Mouse (Mus musculus) hindbrain, embryonic 12.5 days (tissue): ENCODE measurements around the gene Ap5z1. TPM values are rescaled to one million over a fixed set of nuclear protein-coding genes. Genes with fewer than 3 reads are reported as not detected.

ENCODE experiments used
- ATAC-seq: fragments of 200-750 bp; cut with Nextera tagmentation; 2 replicates; pipeline ENCODE4 v1.8.0; 2017; ENCODE audit warnings: moderate TSS enrichment; ENCODE audit not compliant: low FRiP score
- H3K27ac ChIP-seq: fragments of 300-500 bp; sonication (generic); 2 replicates; pipeline ENCODE4 v1.5.1; 2016; ENCODE audit warnings: mild to moderate bottlenecking
- H3K27me3 ChIP-seq: fragments of 300-500 bp; sonication (generic); 2 replicates; pipeline ENCODE4 v1.6.1; 2016; ENCODE audit warnings: mild to moderate bottlenecking
- H3K36me3 ChIP-seq: fragments of 300-500 bp; sonication (generic); 2 replicates; pipeline ENCODE4 v1.6.1; 2016; ENCODE audit warnings: mild to moderate bottlenecking
- H3K4me1 ChIP-seq: fragments of 300-500 bp; sonication (generic); 2 replicates; pipeline ENCODE4 v1.6.1; 2016
- H3K4me2 ChIP-seq: fragments of 300-500 bp; sonication (generic); replicated peaks from 2 replicates; pipeline ENCODE4 v1.6.1; 2016; ENCODE audit warnings: mild to moderate bottlenecking
- H3K4me3 ChIP-seq: fragments of 300-500 bp; sonication (generic); 2 replicates; pipeline ENCODE4 v1.5.1; 2016; ENCODE audit warnings: mild to moderate bottlenecking
- H3K9ac ChIP-seq: fragments of 300-500 bp; sonication (generic); 2 replicates; pipeline ENCODE4 v1.6.1; 2016; ENCODE audit warnings: mild to moderate bottlenecking, moderate library complexity
- H3K9me3 ChIP-seq: fragments of 300-500 bp; sonication (generic); replicated peaks from 2 replicates; pipeline ENCODE4 v1.6.1; 2016; ENCODE audit warnings: mild to moderate bottlenecking
- WGBS: fragments of 180-500 bp; shearing (Covaris S2); methylation state at CpG from one replicate; pipeline ENCODE4 v1.1.7; 2016; 5-methylcytosine and 5-hydroxymethylcytosine counted together
- polyA plus RNA-seq: library from polyadenylated mRNA; unstranded; fragments of >200 nt; fragmentation: Nextera tagmentation; extraction: Ambion mirVana; gene quantifications from 2 replicates; pipeline ENCODE4 v1.2.1, GENCODE M21; 2016

Ap5z1 gene
- polyA plus RNA-seq, 1 experiment from 2014 or later = 15.6 TPM

DNA sequence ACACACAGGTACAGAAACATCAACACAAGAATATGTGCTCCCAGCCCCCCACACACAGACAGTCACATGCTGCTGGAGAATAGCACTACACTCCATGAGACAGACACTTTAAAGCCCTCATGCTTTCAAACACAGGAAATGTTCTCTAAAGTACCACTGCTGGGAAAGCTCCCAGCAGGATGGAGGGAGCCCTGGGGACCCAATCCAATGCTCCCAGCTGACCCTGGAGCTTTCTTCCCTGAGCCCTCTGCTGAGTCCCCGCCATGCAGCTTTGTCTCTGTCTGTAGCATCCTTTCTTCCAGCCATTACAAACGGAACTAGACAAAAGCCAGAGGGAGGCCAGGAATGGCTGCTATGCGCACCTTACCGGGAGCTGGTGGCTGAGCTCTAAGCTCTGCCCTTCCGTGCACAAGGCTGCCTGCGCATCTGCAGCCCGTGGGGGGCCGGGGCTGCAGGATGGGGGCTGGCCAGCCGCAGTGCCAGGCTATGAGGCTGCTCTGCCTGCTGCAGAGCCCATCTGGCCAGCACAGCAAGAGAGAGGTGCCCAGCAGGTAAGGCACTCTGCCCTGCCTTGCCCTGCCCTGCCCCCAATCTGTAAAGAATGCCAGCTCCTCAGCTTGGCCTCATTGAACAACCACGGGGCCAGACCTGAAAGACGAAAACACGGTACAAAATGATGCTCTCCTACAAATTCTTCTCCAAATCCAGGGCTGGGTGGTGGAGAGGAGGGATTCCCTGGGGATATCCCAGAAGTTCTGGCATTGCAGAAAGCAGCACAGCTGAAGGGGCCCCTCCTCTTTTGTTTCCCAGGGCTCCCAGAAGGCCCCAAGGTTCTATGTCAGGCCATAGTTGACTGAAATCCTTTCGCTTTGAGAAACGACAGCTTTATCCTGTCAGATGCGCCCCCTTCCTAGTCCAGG lies 45.7 kb downstream of the Ap5z1 start:
- H3K36me3 ChIP-seq = no peaks in the 10 kb centered on the region
- peak overlapping the region; percentile 39; the same call in 1 of the 2 replicates for H3K9ac ChIP-seq
- no peak for ATAC-seq
- no peak overlapping the region for H3K4me3 ChIP-seq
- 0 out of 2 replicates have a peak, but pooled peaks cover 5% of the 10 kb centered on the region for H3K27me3 ChIP-seq
- WGBS = 12% methylated on average over 15 of the region's 15 CpGs
- no peaks in the 10 kb centered on the region for H3K9me3 ChIP-seq
- H3K4me2 ChIP-seq = peak overlapping the region; percentile 39
- peak overlapping the region; percentile 45 for H3K27ac ChIP-seq
- peaks cover 13% of the 10 kb centered on the region for H3K4me1 ChIP-seq

DNA sequence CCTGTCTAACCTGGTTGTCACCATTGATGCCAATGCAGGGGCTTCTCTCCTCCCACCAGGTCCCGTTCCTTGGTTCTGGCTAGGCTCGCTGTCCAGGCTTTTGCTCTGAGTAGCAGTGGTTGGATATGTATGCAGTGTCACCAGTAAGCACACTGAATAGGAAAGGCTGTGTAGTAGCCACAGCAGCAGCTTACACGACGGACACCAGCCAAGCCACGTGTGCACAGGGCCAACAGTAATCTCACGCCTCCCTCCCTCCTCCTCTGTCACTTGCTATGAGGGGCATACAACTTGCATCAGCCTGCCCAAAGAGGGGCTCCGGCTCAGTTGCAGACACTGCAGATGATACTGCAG lies 46.3 kb downstream of the Ap5z1 start:
- H3K9ac ChIP-seq = no peak overlapping the region
- H3K4me1 ChIP-seq = peaks cover 13% of the 10 kb centered on the region
- H3K27me3 ChIP-seq = 0 out of 2 replicates have a peak, but pooled peaks cover 5% of the 10 kb centered on the region
- WGBS = 58% methylated on average over 7 of the region's 7 CpGs
- no peaks in the 10 kb centered on the region for H3K36me3 ChIP-seq
- ATAC-seq = no peak
- no peaks in the 10 kb centered on the region for H3K9me3 ChIP-seq
- no peak overlapping the region for H3K27ac ChIP-seq
- no peak overlapping the region for H3K4me2 ChIP-seq
- H3K4me3 ChIP-seq = no peak overlapping the region

DNA sequence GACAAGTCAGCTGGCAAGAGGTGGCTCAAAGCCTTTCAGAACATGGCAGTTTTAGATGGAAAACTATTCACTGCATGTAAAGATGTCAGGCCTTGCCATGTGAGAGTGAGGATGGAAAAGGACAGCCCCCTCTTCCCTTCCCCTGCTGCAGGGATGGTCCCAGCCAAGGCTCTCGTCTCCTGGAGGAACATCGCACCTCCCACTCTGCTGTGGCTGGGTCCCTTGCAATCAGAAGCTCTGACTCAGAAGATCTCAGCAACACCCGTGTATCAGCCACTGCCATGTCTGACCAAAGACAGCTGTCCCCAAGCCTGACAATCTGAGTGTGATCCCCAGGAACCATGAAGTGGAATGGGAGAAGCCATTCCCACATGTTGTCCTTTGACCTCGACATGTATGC lies 48.4 kb downstream of the Ap5z1 start:
- Histone ChIP-seq H3K27ac (no peak overlapping the region), H3K27me3 (0 out of 2 replicates have a peak, but pooled peaks cover 5% of the 10 kb centered on the region), H3K4me3 (no peak overlapping the region), H3K4me1 (peaks cover 13% of the 10 kb centered on the region), H3K9me3 (no peaks in the 10 kb centered on the region), H3K4me2 (no peak overlapping the region), H3K36me3 (no peaks in the 10 kb centered on the region), H3K9ac (no peak overlapping the region)
- no peak for ATAC-seq
- 81% methylated on average over 4 of the region's 4 CpGs for WGBS

DNA sequence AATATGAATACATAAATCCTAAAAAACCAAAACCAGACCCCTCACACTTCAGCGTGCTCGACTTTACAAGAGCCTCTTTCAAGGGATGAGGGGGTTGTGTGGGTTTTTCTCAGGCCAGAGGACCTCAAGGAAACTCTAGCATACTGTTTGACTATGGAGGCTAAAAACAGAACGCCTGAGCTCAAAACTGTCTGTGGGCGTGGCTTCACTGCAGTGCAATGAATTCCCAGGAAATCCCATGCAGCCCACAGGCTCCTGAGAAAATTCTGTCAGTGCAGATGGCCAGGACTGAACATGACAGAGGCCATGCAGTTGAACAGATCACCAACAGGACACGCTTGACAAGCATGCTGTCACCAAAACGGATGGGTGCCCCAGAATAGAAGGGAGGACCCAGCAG lies 55.2 kb downstream of the Ap5z1 start:
- no peaks in the 10 kb centered on the region for H3K4me1 ChIP-seq
- no peaks in the 10 kb centered on the region for H3K36me3 ChIP-seq
- no peak overlapping the region for H3K4me3 ChIP-seq
- no peak overlapping the region for H3K4me2 ChIP-seq
- H3K9me3 ChIP-seq = no peaks in the 10 kb centered on the region
- no peak overlapping the region for H3K27ac ChIP-seq
- no peak for ATAC-seq
- H3K9ac ChIP-seq = no peak overlapping the region
- no peaks in the 10 kb centered on the region for H3K27me3 ChIP-seq
- 63% methylated on average over 6 of the region's 6 CpGs for WGBS

DNA sequence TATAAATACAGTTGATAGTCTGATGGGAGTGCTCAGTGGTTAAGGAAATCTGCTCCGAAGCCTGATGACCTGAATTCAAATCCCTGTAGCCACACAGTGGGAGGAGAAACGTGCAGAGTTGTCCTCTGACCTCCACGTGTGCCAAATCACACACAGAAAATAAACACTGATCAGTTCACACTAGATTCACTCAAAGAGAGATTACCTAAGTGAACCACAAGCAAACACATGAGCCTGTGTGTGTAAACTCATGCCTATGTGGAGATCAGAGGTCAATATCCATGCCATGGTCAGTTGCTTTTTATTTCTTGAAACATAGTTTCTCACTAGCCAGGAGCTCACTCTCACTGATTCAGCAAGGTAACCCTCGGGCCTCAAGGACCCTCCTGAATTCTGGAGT lies 56.6 kb downstream of the Ap5z1 start:
- Histone ChIP-seq H3K27me3 (no peaks in the 10 kb centered on the region), H3K27ac (no peak overlapping the region), H3K4me2 (no peak overlapping the region), H3K9me3 (no peaks in the 10 kb centered on the region), H3K4me3 (no peak overlapping the region), H3K9ac (no peak overlapping the region), H3K36me3 (no peaks in the 10 kb centered on the region), H3K4me1 (no peaks in the 10 kb centered on the region)
- no peak for ATAC-seq
- WGBS = 88% methylated on average over 4 of the region's 4 CpGs

DNA sequence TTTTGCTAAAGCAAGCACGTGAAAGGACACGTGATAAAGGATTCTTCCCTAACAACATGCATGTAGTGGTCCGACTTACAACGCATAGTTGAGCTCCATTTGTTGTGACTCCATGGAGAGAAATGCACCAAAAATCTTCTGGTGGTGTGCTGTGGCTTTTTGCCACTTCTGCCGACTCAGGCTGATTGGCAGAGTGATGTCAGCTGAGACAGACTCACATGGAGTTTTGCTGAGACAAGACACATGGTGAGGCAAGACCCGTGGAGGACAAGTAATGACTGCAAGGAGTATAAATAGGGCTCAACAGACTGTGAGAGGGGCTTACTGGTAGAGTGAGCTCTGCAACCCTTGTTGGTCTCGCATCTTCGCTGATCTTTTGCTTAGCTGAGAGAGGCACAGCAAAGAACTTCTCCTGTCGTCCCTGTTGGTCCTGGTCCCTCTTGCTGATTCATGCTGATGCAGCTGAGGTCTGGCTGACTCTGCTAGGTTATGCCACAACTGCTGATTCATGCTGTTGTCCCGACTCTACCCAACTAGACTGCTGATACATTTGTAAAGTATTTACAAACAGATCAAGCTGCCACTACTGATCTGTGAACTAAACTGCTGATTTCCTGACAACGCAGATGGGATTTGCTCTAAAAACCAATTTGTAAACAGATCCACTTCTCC lies 57.6 kb downstream of the Ap5z1 start:
- H3K27me3 ChIP-seq = no peaks in the 10 kb centered on the region
- H3K4me2 ChIP-seq = no peak overlapping the region
- 91% methylated on average over 11 of the region's 11 CpGs for WGBS
- no peaks in the 10 kb centered on the region for H3K36me3 ChIP-seq
- H3K9me3 ChIP-seq = no peaks in the 10 kb centered on the region
- no peak overlapping the region for H3K27ac ChIP-seq
- H3K9ac ChIP-seq = no peak overlapping the region
- no peaks in the 10 kb centered on the region for H3K4me1 ChIP-seq
- H3K4me3 ChIP-seq = no peak overlapping the region
- ATAC-seq = no peak

DNA sequence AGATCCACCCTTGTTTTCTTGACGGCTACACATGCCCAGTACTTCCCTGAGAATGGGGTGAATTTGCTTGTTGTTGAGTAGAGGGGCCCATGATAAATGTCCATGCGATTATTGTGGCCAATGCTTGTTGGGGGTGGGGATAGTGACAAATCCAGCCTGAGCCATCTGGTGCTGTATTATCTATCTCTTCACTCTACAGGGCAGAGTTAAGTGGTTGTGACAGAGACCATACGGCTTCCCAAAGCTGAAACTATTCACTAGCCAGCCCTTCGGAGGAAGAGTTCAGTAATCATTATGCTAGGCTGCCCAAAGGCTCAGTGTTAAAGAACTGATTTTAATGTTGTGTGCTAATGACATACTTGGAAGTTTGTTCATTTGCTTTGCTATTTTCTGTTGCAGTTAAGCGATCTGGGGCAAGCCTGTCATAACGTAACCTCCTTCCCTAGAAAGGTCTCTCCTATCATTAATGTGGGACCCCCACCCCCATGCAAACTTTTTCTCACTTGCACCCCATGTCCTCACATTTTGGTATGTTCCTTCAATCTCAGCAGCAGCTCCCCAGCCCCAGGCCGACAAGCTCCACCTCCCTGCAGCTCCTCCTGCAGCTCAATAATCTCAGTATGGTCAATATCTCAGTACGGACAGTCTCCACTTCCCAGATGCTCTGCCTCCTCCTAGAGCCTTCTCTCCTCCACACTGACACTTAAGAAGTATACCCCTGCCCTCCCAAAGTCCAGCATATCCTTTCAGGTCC lies 61.1 kb downstream of the Ap5z1 start:
- no peaks in the 10 kb centered on the region for H3K9me3 ChIP-seq
- H3K27ac ChIP-seq = no peak overlapping the region
- ATAC-seq = no peak
- no peaks in the 10 kb centered on the region for H3K36me3 ChIP-seq
- no peak overlapping the region for H3K4me3 ChIP-seq
- peaks cover 13% of the 10 kb centered on the region for H3K27me3 ChIP-seq
- 77% methylated on average over 8 of the region's 8 CpGs for whole genome bisulfite sequencing
- H3K9ac ChIP-seq = no peak overlapping the region
- H3K4me2 ChIP-seq = no peak overlapping the region
- 0 out of 2 replicates have a peak, but pooled peaks cover 3% of the 10 kb centered on the region for H3K4me1 ChIP-seq

Other genes with a start within 250 kb of the Ap5z1 start
- gene Foxk1, start 62.4 kb upstream of the Ap5z1 start, polyA plus RNA-seq = 7.9 and 8.8 TPM in 2 replicates
- gene Papolb, start 66.1 kb downstream of the Ap5z1 start, polyA plus RNA-seq = 0.32 and 0.36 TPM in 2 replicates
- gene Radil, start 87.2 kb downstream of the Ap5z1 start, polyA plus RNA-seq = 7.5 and 8.5 TPM in 2 replicates
- 12.0 and 12.2 TPM in 2 replicates for gene Mmd2, start 144.9 kb downstream of the Ap5z1 start, polyA plus RNA-seq
- gene Wipi2, start 163.8 kb downstream of the Ap5z1 start, polyA plus RNA-seq = 63.8 and 64.8 TPM in 2 replicates
- gene Slc29a4, start 228.6 kb downstream of the Ap5z1 start, polyA plus RNA-seq = 58.5 and 60.2 TPM in 2 replicates